Mouse (Mus musculus): ENCODE data around the gene Sept11. TPM values are rescaled to one million over a fixed set of nuclear protein-coding genes. Genes with fewer than 3 reads are reported as not detected.

The Sept11 gene
- 12.9 and 14.1 TPM in 2 replicates for polyA plus RNA-seq (2012; ENCODE audit: low replicate concordance)

GRCm38 (mm10) chr5:93092857-93093622, at the start of gene Sept11:
Gene Sept11, plus strand, starts transcription at chr5:93093437.

GRCm38 (mm10) chr5:93044584-93045370, 48.5 kb upstream of the Sept11 start, which contains the start of gene Sowahb:
Gene Sowahb, minus strand, starts transcription at chr5:93045022.

DNA sequence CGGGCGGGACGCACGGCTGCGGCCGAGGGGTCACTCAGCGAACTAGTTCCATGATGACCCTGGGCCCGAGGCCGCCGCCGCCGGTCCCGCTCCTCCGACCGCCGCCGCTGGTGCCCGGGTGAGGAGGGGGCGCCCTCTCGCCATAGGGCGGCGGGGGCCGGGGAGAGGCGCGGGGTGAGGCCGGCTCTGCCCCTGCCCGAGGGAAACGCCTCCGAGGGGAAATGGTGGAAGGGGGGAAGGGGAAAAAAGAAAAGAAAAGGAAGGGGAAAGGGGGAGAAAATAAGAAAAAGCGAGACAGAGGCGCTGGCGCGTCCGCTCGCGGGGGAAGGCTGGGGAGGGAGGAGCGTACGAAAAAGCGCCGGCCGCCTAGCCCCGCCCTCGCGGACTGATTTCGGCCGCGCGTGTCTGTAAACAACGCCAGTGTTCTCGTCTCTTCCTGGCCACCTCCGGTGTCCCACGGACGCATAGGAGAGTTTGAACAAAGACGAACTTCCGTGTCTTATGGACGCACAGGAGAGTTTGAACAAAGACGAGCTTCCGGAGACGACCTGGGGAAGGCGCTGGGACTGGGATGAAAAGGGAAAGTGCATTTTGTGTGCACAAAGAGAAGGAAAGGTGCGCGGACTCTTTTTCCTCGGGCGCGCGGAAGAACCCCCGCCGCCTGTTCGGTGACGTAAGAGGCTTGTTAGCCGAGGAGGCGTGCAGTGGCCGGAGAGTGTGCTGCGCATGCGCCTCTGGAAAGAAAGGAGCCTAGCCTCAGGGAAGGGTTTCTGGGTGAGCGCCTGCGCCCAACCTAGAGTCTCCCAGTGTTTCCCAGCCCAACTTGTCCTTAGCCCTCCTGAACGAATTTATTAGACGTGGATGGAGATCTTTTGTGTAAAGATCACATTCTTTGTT, 113.1 kb downstream of the Sept11 start, which contains the start of the genes Ccni and 2010109A12Rik:
Gene Ccni (minus strand): TSS at position 387 of the 897 bp plus-strand sequence.
Gene 2010109A12Rik (plus strand): TSS at position 410 of the 897 bp plus-strand sequence.

Other genes with a start within 250 kb of the Sept11 start
- gene Sowahb, start 48.4 kb upstream of the Sept11 start, polyA plus RNA-seq (2012; ENCODE audit: low replicate concordance) = not detected in 2 replicates
- gene Ccni, start 113.1 kb downstream of the Sept11 start, polyA plus RNA-seq (2012; ENCODE audit: low replicate concordance) = 97.0 and 175 TPM in 2 replicates
- not detected in 2 replicates for gene 2010109A12Rik, start 113.1 kb downstream of the Sept11 start, polyA plus RNA-seq (2012; ENCODE audit: low replicate concordance)
- 7.0 and 12.2 TPM in 2 replicates for gene Ccng2, start 173.8 kb downstream of the Sept11 start, polyA plus RNA-seq (2012; ENCODE audit: low replicate concordance)